Mouse (Mus musculus): Measurements from ENCODE around the gene F11r.

GRCm38 (mm10) chr1:171451001-171451400, 13.7 kb downstream of the F11r start:
- TF ChIP-seq POLR2A (IDR thresholded peaks at IDR 0.05; ENCODE audit: borderline replicate concordance, control insufficient read depth, low read depth, low read length), result no peak
- no peak for TF ChIP-seq CTCF (IDR thresholded peaks at IDR 0.05; ENCODE audit: control insufficient read depth, insufficient read depth, low read length)
